Mouse (Mus musculus) midbrain, embryonic 11.5 days (tissue): Measurements from ENCODE around the gene En1. TPM values are rescaled to one million over a fixed set of nuclear protein-coding genes. Genes with fewer than 3 reads are reported as not detected.

ENCODE experiments used
- ATAC-seq: fragments of 200-750 bp; cut with Nextera tagmentation; 2 replicates; pipeline ENCODE4 v1.8.0; 2017; ENCODE audit warnings: moderate TSS enrichment, moderate library complexity; ENCODE audit not compliant: low FRiP score
- DNase-seq: peaks from one replicate; pipeline ENCODE4 v3.0.0; 2015; ENCODE audit warnings: low spot score; ENCODE audit errors: missing footprints
- H3K27ac ChIP-seq: fragments of 300-500 bp; sonication (generic); 2 replicates; pipeline ENCODE4 v1.5.1; 2014; ENCODE audit warnings: low read depth, low read length
- H3K27me3 ChIP-seq: fragments of 300-500 bp; sonication (generic); 2 replicates; pipeline ENCODE4 v1.6.1; 2014; ENCODE audit warnings: mild to moderate bottlenecking, low read length, moderate library complexity, mixed read lengths; ENCODE audit not compliant: control insufficient read depth, insufficient read depth
- H3K36me3 ChIP-seq: fragments of 300-500 bp; sonication (generic); 2 replicates; pipeline ENCODE4 v1.6.1; 2014; ENCODE audit warnings: mild to moderate bottlenecking, low read length, moderate library complexity, mixed read lengths; ENCODE audit not compliant: control insufficient read depth, insufficient read depth
- H3K4me1 ChIP-seq: fragments of 300-500 bp; sonication (generic); 2 replicates; pipeline ENCODE4 v1.6.1; 2014; ENCODE audit warnings: low read length; ENCODE audit not compliant: control insufficient read depth, insufficient read depth
- H3K4me2 ChIP-seq: fragments of 300-500 bp; sonication (generic); 2 replicates; pipeline ENCODE4 v1.6.1; 2014; ENCODE audit warnings: mild to moderate bottlenecking, moderate library complexity
- H3K4me3 ChIP-seq: fragments of 300-500 bp; sonication (generic); 2 replicates; pipeline ENCODE4 v1.5.1; 2014; ENCODE audit warnings: low read depth, low read length
- H3K9ac ChIP-seq: fragments of 300-500 bp; sonication (generic); 2 replicates; pipeline ENCODE4 v1.6.1; 2014; ENCODE audit warnings: low read length
- H3K9me3 ChIP-seq: fragments of 300-500 bp; sonication (generic); 2 replicates; pipeline ENCODE4 v1.6.1; 2016; ENCODE audit warnings: low read length; ENCODE audit not compliant: control insufficient read depth
- WGBS: fragments of 180-500 bp; shearing (Covaris S2); extraction: QIAGEN DNeasy Blood & Tissue Kit; methylation state at CpG from one replicate; pipeline ENCODE4 v1.1.7; 2014; 5-methylcytosine and 5-hydroxymethylcytosine counted together
- polyA plus RNA-seq: library from polyadenylated mRNA; unstranded; fragments of >200 nt; fragmentation: Nextera tagmentation; extraction: Ambion mirVana; gene quantifications from 2 replicates; pipeline ENCODE4 v1.2.1, GENCODE M21; 2014

En1 gene
- polyA plus RNA-seq, 1 experiment from 2014 or later, result 8.2 TPM

GRCm38 (mm10) chr1:120604431-120605142, 2.4 kb downstream of the En1 start:
- H3K27me3 ChIP-seq, result peaks cover 75% of the 10 kb centered on the region
- H3K4me3 ChIP-seq, result peak overlapping the region; percentile 57
- peak overlapping the region; percentile 17 for H3K27ac ChIP-seq
- no peaks in the 10 kb centered on the region for H3K9me3 ChIP-seq
- DNase-seq (peak; percentile 96), ATAC-seq (no peak)
- H3K9ac ChIP-seq, result peak overlapping the region; percentile 80
- peaks cover 12% of the 10 kb centered on the region for H3K4me1 ChIP-seq
- peak overlapping the region; percentile 82 for H3K4me2 ChIP-seq
- H3K36me3 ChIP-seq, result no peaks in the 10 kb centered on the region
- 1% methylated on average over 30 of the region's 30 CpGs for WGBS

GRCm38 (mm10) chr1:120605143-120605435, 2.9 kb downstream of the En1 start:
- Histone ChIP-seq H3K4me3 (peak overlapping the region; percentile 57), H3K4me2 (peak overlapping the region; percentile 82), H3K36me3 (no peaks in the 10 kb centered on the region), H3K27ac (peak overlapping the region; percentile 17), H3K9me3 (no peaks in the 10 kb centered on the region), H3K9ac (peak overlapping the region; percentile 80), H3K4me1 (peaks cover 12% of the 10 kb centered on the region), H3K27me3 (peaks cover 75% of the 10 kb centered on the region)
- DNase-seq (no peak), ATAC-seq (no peak)
- WGBS, result 2% methylated on average over 8 of the region's 8 CpGs

GRCm38 (mm10) chr1:120605521-120606310, 3.5 kb downstream of the En1 start:
- Histone ChIP-seq H3K4me1 (peaks cover 12% of the 10 kb centered on the region), H3K4me2 (peak overlapping the region; percentile 82), H3K9me3 (no peaks in the 10 kb centered on the region), H3K36me3 (no peaks in the 10 kb centered on the region), H3K4me3 (peak overlapping the region; percentile 57), H3K9ac (peak overlapping the region; percentile 80), H3K27ac (peak overlapping the region; percentile 17; the same call in 1 of the 2 replicates), H3K27me3 (peaks cover 76% of the 10 kb centered on the region)
- WGBS, result 8% methylated on average over 6 of the region's 6 CpGs
- DNase-seq (peak; percentile 93), ATAC-seq (no peak)

GRCm38 (mm10) chr1:120606641-120607575, 4.7 kb downstream of the En1 start:
- peak; percentile 98 for DNase-seq
- Histone ChIP-seq H3K9me3 (no peaks in the 10 kb centered on the region), H3K27ac (peak overlapping the region; percentile 68), H3K4me2 (peak overlapping the region; percentile 82), H3K4me3 (peak overlapping the region; percentile 57), H3K9ac (peak overlapping the region; percentile 80), H3K4me1 (peaks cover 11% of the 10 kb centered on the region), H3K27me3 (peaks cover 78% of the 10 kb centered on the region), H3K36me3 (no peaks in the 10 kb centered on the region)
- WGBS, result under 1% methylated on average over 52 of the region's 52 CpGs
- ATAC-seq, result 0 out of 2 replicates have a peak, but pooled peaks have one; percentile 9

GRCm38 (mm10) chr1:120607576-120608400, 5.6 kb downstream of the En1 start:
- no peaks in the 10 kb centered on the region for H3K9me3 ChIP-seq
- WGBS, result 4% methylated on average over 11 of the region's 11 CpGs
- ATAC-seq (0 out of 2 replicates have a peak, but pooled peaks have one; percentile 10), DNase-seq (peak; percentile 95)
- H3K4me2 ChIP-seq, result peak overlapping the region; percentile 82
- H3K4me1 ChIP-seq, result peaks cover 7% of the 10 kb centered on the region
- H3K27ac ChIP-seq, result peak overlapping the region; percentile 17; the same call in 1 of the 2 replicates
- peak overlapping the region; percentile 80 for H3K9ac ChIP-seq
- no peaks in the 10 kb centered on the region for H3K36me3 ChIP-seq
- peak overlapping the region; percentile 57 for H3K4me3 ChIP-seq
- peaks cover 80% of the 10 kb centered on the region for H3K27me3 ChIP-seq

GRCm38 (mm10) chr1:120608461-120608860, 6.2 kb downstream of the En1 start:
- peaks cover 83% of the 10 kb centered on the region for H3K27me3 ChIP-seq
- H3K4me1 ChIP-seq, result peaks cover under 1% of the 10 kb centered on the region; the same call in 1 of the 2 replicates
- H3K36me3 ChIP-seq, result no peaks in the 10 kb centered on the region
- peak overlapping the region; percentile 80; the same call in 1 of the 2 replicates for H3K9ac ChIP-seq
- H3K9me3 ChIP-seq, result no peaks in the 10 kb centered on the region
- WGBS, result 0% methylated on average over 3 of the region's 3 CpGs
- no peak for ATAC-seq
- peak overlapping the region; percentile 82 for H3K4me2 ChIP-seq
- H3K27ac ChIP-seq, result 0 out of 2 replicates have a peak overlapping the region, but pooled peaks have one; percentile 30
- peak; percentile 92 for DNase-seq
- H3K4me3 ChIP-seq, result peak overlapping the region; percentile 57

- Histone ChIP-seq H3K9ac (peak overlapping the region; percentile 3), H3K4me1 (no peaks in the 10 kb centered on the region; the same call in 1 of the 2 replicates), H3K4me2 (peak overlapping the region; percentile 82), H3K9me3 (no peaks in the 10 kb centered on the region), H3K4me3 (peak overlapping the region; percentile 9), H3K27me3 (peaks cover 87% of the 10 kb centered on the region), H3K36me3 (no peaks in the 10 kb centered on the region), H3K27ac (peak overlapping the region; percentile 27; the same call in 1 of the 2 replicates)
- DNase-seq (peak; percentile 95), ATAC-seq (no peak)
- 2% methylated on average over 6 of the region's 6 CpGs for WGBS
These were observed 7.4 kb downstream of the En1 start for GRCm38 (mm10) chr1:120609611-120610010.
